Mouse (Mus musculus) adrenal gland, postnatal 10 days (tissue): ENCODE measurements around the gene Col1a1. TPM values are rescaled to one million over a fixed set of nuclear protein-coding genes. Genes with fewer than 3 reads are reported as not detected.
A peak's percentile ranks its signal among the peaks of the same experiment; 100 is the strongest.

Experiments used
- DNase-seq: peaks from one replicate; pipeline ENCODE4 v3.0.0; 2021; ENCODE audit warnings: mixed read lengths
- total RNA-seq, 2 experiments: library from RNA; stranded (reverse); gene quantifications; 2 replicates each; pipeline ENCODE4 v1.2.3; 2021

The Col1a1 gene
- total RNA-seq, 2 experiments from 2014 or later, result 763 to 1,573 TPM

DNA sequence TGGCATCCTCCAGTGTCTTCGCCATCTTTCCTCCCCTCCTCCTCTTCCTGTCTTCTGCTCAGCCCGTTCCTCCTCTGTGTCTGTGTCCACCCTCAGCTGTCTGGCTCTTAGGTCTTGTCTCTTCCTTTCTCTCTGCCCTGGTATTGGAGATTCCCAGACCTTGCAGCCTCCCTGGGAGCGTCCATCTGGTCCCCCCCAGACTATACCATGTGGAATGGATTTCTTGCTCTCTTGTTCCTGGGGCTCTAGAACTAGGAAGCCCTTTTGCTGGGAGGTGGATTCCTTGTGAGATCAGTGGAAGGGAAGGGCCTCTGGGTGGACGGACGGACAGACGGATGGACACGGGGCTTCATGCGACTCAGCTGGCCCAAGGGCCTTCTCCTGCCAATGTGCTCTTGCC lies 60.1 kb downstream of the Col1a1 start:
- DNase-seq, result no peak

DNA sequence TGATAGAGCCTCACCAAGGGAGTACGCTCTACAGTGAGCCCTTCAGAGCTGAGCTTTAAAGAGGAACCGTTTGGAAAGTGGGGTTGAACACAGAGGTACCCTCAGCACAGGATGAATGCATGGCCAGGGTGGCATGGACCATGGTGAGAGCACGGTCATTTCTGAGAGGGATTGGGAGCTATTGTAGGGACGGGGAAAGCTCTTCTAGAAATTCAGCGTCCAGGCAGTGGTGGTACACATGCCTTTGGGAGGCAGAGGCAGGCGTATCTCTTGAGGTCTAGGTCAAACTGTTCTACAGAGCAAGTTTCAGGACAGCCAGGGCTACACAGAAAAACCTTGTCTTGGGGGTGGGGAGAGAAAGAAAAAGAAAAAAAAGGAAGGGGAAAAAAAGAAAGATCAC lies 61.0 kb downstream of the Col1a1 start:
- no peak for DNase-seq

DNA sequence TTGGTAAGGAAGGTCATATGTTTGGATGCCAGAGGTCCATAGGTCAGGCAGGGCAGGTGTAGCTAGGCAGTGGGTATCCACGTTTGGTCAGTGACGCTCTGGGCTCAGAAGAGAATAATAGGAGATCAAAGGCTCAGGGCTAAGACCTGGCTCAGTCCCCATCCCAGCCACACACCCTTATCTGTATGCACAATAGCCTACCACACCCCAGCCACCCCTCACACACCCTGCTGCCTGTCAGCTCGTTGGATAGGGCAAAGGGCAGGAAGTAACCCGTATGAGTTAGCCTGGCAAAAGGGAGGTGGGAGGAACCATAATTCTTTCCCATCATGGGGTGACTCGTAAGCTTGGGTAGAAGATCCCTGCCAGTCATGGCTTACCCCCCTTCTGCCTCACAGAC lies 61.6 kb downstream of the Col1a1 start:
- no peak for DNase-seq

DNA sequence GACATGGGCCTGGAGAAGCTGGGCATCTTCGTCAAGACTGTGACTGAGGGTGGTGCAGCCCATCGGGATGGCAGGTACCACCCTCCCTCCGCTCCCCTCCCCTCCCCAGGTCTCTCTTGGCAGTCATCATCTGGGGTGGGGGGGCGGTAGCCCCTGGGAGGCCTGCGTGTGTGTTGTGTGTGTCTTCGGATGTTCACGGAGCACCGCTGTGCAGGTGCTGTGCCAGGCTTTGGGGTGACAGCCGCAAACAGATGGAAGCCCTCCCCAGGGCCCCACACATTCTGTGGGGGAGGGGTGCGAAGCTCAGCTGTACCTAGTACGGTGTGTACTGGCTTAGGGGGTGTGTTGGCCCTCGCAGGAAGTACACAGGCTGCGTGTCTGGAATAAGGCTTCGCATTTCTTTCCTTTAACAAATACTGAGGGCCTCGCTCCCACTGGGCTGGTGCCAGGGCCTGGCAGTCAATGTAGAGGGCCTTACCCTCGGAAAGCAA lies 62.1 kb downstream of the Col1a1 start:
- DNase-seq, result no peak

DNA sequence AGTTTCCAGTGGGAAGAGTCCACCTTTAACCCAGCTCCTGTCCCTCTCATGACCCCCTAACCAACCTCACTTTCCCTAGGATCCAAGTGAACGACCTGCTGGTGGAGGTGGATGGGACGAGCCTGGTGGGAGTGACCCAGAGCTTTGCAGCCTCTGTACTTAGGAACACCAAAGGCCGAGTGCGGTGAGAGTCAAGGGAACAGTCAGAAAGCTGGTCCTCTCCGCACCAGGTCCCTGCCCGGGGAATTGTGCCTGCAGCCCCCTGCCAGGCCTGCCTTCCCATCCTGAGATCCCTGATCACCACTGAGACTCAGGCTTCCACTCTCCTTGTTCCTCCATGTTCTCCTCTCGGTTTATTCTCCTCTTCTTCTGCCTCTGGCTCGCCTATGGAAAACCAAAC lies 64.1 kb downstream of the Col1a1 start:
- no peak for DNase-seq

DNA sequence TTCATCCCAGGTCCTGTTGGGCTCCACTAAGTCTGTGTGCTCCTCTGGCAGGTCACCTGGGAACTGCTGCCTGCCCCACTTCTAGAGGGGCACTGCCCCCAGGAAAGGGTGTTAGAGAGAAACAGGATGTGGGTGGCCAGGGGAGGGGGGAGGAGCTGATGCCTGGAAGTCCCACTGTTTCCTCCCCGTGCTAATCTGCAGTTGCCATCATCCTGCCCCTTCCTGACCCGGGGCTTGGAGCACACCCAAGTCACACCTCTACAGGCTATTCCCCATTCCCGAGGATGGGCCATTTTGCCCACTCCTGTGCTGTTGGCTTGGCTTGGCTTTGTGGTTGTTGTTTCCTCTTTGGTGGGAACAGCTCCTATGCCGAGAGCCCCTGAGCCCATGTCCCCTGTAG lies 64.5 kb downstream of the Col1a1 start:
- DNase-seq, result peak; percentile 50

DNA sequence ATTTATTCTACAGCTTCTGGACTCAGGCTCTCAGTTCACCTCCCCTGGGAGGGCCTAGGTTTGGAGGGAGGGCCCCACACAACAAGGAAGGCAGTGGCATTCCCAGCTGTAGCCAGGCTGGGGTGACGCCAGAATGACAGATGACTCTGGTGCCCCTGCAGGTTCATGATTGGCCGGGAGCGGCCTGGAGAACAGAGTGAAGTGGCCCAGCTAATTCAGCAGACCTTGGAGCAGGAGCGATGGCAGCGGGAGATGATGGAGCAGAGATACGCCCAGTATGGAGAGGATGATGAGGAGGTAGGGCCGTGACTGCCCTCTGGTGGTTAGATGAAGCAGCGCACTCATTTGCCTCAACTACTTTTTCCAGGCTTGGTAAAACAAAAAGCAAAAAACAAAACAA lies 65.0 kb downstream of the Col1a1 start:
- peak; percentile 80 for DNase-seq

DNA sequence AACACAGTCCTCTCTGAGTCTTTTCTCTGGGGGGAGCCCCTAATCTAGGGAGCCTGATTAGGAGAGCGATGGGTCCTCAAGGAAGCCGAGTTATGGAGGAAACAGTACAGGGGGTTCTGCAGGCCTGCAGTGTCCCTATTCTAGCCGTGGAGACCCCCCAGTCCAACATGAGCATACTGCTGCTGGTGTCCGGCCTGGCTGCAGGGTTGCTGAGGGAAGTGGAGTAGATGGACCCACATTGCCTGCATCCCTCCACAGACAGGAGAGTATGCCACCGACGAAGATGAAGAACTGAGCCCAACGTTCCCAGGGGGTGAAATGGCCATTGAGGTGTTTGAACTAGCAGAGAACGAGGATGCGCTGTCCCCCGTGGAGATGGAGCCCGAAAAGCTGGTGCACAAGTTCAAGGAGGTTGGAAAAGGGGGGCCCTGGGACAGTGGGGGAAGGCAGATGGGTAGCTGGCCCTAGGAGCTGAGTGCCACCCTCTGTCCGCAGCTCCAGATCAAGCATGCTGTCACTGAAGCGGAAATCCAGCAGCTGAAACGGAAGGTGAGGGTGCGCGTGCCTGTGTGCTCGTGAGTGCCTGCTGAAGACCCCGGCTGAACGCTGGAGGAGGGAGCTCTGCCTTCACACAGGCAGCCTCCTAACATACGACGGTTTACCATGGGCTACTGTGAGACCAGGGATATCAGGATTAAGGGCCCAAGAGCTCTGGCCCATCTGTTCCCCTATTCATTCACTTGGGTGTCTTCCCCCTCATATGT lies 65.7 kb downstream of the Col1a1 start:
- no peak for DNase-seq

Other genes starting within 250 kb of the Col1a1 start
- not detected for gene Gm11541, start 231.7 kb upstream of the Col1a1 start, total RNA-seq
- under 1 TPM; 0.36 to 0.48 TPM for gene Cdc34b, start 194.4 kb upstream of the Col1a1 start, total RNA-seq
- not detected for gene Tmem92, start 153.5 kb upstream of the Col1a1 start, total RNA-seq
- gene Hils1, start 31.4 kb downstream of the Col1a1 start, total RNA-seq, result not detected
- gene Sgca, start 40.1 kb downstream of the Col1a1 start, total RNA-seq, result 10 to 100 TPM in 1 of 2 experiments, 1 to 10 TPM in 1; 4.5 to 16.8 TPM
- gene Ppp1r9b, start 54.8 kb downstream of the Col1a1 start, total RNA-seq, result 10 to 100 TPM; 83.3 to 96.2 TPM
- gene Samd14, start 73.7 kb downstream of the Col1a1 start, total RNA-seq, result 10 to 100 TPM in 1 of 2 experiments, 1 to 10 TPM in 1; 7.3 to 11.0 TPM
- gene Pdk2, start 105.1 kb downstream of the Col1a1 start, total RNA-seq, result 100 to 1,000 TPM; 144 to 199 TPM
- gene Itga3, start 140.6 kb downstream of the Col1a1 start, total RNA-seq, result 10 to 100 TPM; 22.4 to 26.2 TPM
- gene Dlx3, start 183.9 kb downstream of the Col1a1 start, total RNA-seq, result under 1 TPM in 1 of 2 experiments, not detected in 1; 0.60 TPM
- under 1 TPM in 1 of 2 experiments, not detected in 1; 0.18 TPM for gene Dlx4, start 210.0 kb downstream of the Col1a1 start, total RNA-seq